Mouse (Mus musculus): Measurements from ENCODE around the gene Prim2. TPM values are rescaled to one million over a fixed set of nuclear protein-coding genes. Genes with fewer than 3 reads are reported as not detected.

Gene Prim2
- polyA plus RNA-seq, 2 experiments: 32.5 to 34.1 TPM

GRCm38 (mm10) chr1:33599019-33599667, 70.5 kb downstream of the Prim2 start:
- Histone ChIP-seq H3K27me3 (ENCODE audit: control insufficient read depth, insufficient read depth, low read length) (no peaks in the 10 kb centered on the region), H3K36me3 (ENCODE audit: control insufficient read depth, insufficient read depth, low read length) (no peaks in the 10 kb centered on the region), H3K4me1 (ENCODE audit: control insufficient read depth, insufficient read depth, low read length) (no peaks in the 10 kb centered on the region), H3K9ac (ENCODE audit: low read depth, low read length, severe bottlenecking) (no peak overlapping the region), H3K4me3 (replicated peaks; ENCODE audit: low read length) (no peak overlapping the region), H3K4me2 (replicated peaks; ENCODE audit: low read depth, low read length, severe bottlenecking) (no peak overlapping the region), H3K27ac (replicated peaks; ENCODE audit: low read depth, low read length) (no peak overlapping the region), H3K9me3 (ENCODE audit: control insufficient read depth, low read length) (0 out of 2 replicates have a peak, but pooled peaks cover 4% of the 10 kb centered on the region)
- TF ChIP-seq POLR2A (IDR thresholded peaks at IDR 0.05; ENCODE audit: borderline replicate concordance, extremely low read depth, insufficient read depth, insufficient read length): no peak
- WGBS: 72% methylated on average over 5 of the region's 5 CpGs
- ATAC-seq (ENCODE audit: low FRiP score, low read depth) (no peak), DNase-seq (ENCODE audit: low spot score) (no peak)

- no peak overlapping the region for H3K4me3 ChIP-seq (replicated peaks; ENCODE audit: low read length)
- ATAC-seq (ENCODE audit: low FRiP score, low read depth) (no peak), DNase-seq (ENCODE audit: low spot score) (no peak)
- H3K27me3 ChIP-seq (ENCODE audit: control insufficient read depth, insufficient read depth, low read length): no peaks in the 10 kb centered on the region
- WGBS: 91% methylated on average over 1 of the region's 1 CpGs
- H3K9me3 ChIP-seq (ENCODE audit: control insufficient read depth, low read length): 0 out of 2 replicates have a peak, but pooled peaks cover 4% of the 10 kb centered on the region
- H3K27ac ChIP-seq (replicated peaks; ENCODE audit: low read depth, low read length): no peak overlapping the region
- H3K4me2 ChIP-seq (replicated peaks; ENCODE audit: low read depth, low read length, severe bottlenecking): no peak overlapping the region
- no peak for TF ChIP-seq POLR2A (IDR thresholded peaks at IDR 0.05; ENCODE audit: borderline replicate concordance, extremely low read depth, insufficient read depth, insufficient read length)
- H3K9ac ChIP-seq (ENCODE audit: low read depth, low read length, severe bottlenecking): no peak overlapping the region
- no peaks in the 10 kb centered on the region for H3K36me3 ChIP-seq (ENCODE audit: control insufficient read depth, insufficient read depth, low read length)
- H3K4me1 ChIP-seq (ENCODE audit: control insufficient read depth, insufficient read depth, low read length): no peaks in the 10 kb centered on the region
These were observed 72.6 kb downstream of the Prim2 start for GRCm38 (mm10) chr1:33597043-33597442.

- no peaks in the 10 kb centered on the region for H3K4me1 ChIP-seq (ENCODE audit: control insufficient read depth, insufficient read depth, low read length)
- no peaks in the 10 kb centered on the region for H3K27me3 ChIP-seq (ENCODE audit: control insufficient read depth, insufficient read depth, low read length)
- H3K9me3 ChIP-seq (ENCODE audit: control insufficient read depth, low read length): 0 out of 2 replicates have a peak, but pooled peaks cover 4% of the 10 kb centered on the region
- no peak overlapping the region for H3K4me2 ChIP-seq (replicated peaks; ENCODE audit: low read depth, low read length, severe bottlenecking)
- H3K27ac ChIP-seq (replicated peaks; ENCODE audit: low read depth, low read length): no peak overlapping the region
- no peak for TF ChIP-seq POLR2A (IDR thresholded peaks at IDR 0.05; ENCODE audit: borderline replicate concordance, extremely low read depth, insufficient read depth, insufficient read length)
- no peak overlapping the region for H3K4me3 ChIP-seq (replicated peaks; ENCODE audit: low read length)
- H3K36me3 ChIP-seq (ENCODE audit: control insufficient read depth, insufficient read depth, low read length): no peaks in the 10 kb centered on the region
- DNase-seq (ENCODE audit: low spot score) (no peak), ATAC-seq (ENCODE audit: low FRiP score, low read depth) (no peak)
- no peak overlapping the region for H3K9ac ChIP-seq (ENCODE audit: low read depth, low read length, severe bottlenecking)
- WGBS: 79% methylated on average over 2 of the region's 2 CpGs
These were observed 73.7 kb downstream of the Prim2 start for GRCm38 (mm10) chr1:33595936-33596335.

GRCm38 (mm10) chr1:33594966-33595365, 74.6 kb downstream of the Prim2 start:
- 77% methylated on average over 2 of the region's 2 CpGs for WGBS

GRCm38 (mm10) chr1:33593718-33594388, 75.7 kb downstream of the Prim2 start:
- H3K9ac ChIP-seq (ENCODE audit: low read depth, low read length, severe bottlenecking): no peak overlapping the region
- ATAC-seq (ENCODE audit: low FRiP score, low read depth): no peak
- H3K27me3 ChIP-seq (ENCODE audit: control insufficient read depth, insufficient read depth, low read length): no peaks in the 10 kb centered on the region
- no peak overlapping the region for H3K4me3 ChIP-seq (replicated peaks; ENCODE audit: low read length)
- H3K4me2 ChIP-seq (replicated peaks; ENCODE audit: low read depth, low read length, severe bottlenecking): no peak overlapping the region
- 0 out of 2 replicates have a peak, but pooled peaks cover 4% of the 10 kb centered on the region for H3K9me3 ChIP-seq (ENCODE audit: control insufficient read depth, low read length)
- H3K27ac ChIP-seq (replicated peaks; ENCODE audit: low read depth, low read length): no peak overlapping the region
- H3K4me1 ChIP-seq (ENCODE audit: control insufficient read depth, insufficient read depth, low read length): 0 out of 2 replicates have a peak, but pooled peaks cover 3% of the 10 kb centered on the region
- no peak for DNase-seq (ENCODE audit: low spot score)
- no peak for TF ChIP-seq POLR2A (IDR thresholded peaks at IDR 0.05; ENCODE audit: borderline replicate concordance, extremely low read depth, insufficient read depth, insufficient read length)
- H3K36me3 ChIP-seq (ENCODE audit: control insufficient read depth, insufficient read depth, low read length): no peaks in the 10 kb centered on the region
- WGBS: 96% methylated on average over 4 of the region's 4 CpGs

More at GRCm38 (mm10) chr1:33594966-33595365, 74.6 kb downstream of the Prim2 start:
- Histone ChIP-seq H3K4me1 (ENCODE audit: control insufficient read depth, insufficient read depth, low read length) (no peaks in the 10 kb centered on the region), H3K4me3 (replicated peaks; ENCODE audit: low read length) (no peak overlapping the region), H3K4me2 (replicated peaks; ENCODE audit: low read depth, low read length, severe bottlenecking) (no peak overlapping the region), H3K9me3 (ENCODE audit: control insufficient read depth, low read length) (0 out of 2 replicates have a peak, but pooled peaks cover 4% of the 10 kb centered on the region), H3K27me3 (ENCODE audit: control insufficient read depth, insufficient read depth, low read length) (no peaks in the 10 kb centered on the region), H3K36me3 (ENCODE audit: control insufficient read depth, insufficient read depth, low read length) (no peaks in the 10 kb centered on the region), H3K27ac (replicated peaks; ENCODE audit: low read depth, low read length) (no peak overlapping the region), H3K9ac (ENCODE audit: low read depth, low read length, severe bottlenecking) (no peak overlapping the region)
- ATAC-seq (ENCODE audit: low FRiP score, low read depth) (no peak), DNase-seq (ENCODE audit: low spot score) (no peak)
- no peak for TF ChIP-seq POLR2A (IDR thresholded peaks at IDR 0.05; ENCODE audit: borderline replicate concordance, extremely low read depth, insufficient read depth, insufficient read length)

All from limb, embryonic 14.5 days (tissue).